Mouse (Mus musculus) duodenum, adult 2 months (tissue): ENCODE data around the gene Cxcl13. TPM values are rescaled to one million over a fixed set of nuclear protein-coding genes. Genes with fewer than 3 reads are reported as not detected.

Experiments used
- polyA plus RNA-seq: library from polyadenylated mRNA; depleted of rRNA; stranded (reverse); fragments of >200 nt; gene quantifications from 2 replicates; pipeline ENCODE4 v1.2.3, GENCODE M21; 2012; ENCODE audit warnings: low replicate concordance; rRNA removed

Cxcl13 gene
- polyA plus RNA-seq = 0.32 TPM in 1 of 2 replicates, not detected in the other

DNA sequence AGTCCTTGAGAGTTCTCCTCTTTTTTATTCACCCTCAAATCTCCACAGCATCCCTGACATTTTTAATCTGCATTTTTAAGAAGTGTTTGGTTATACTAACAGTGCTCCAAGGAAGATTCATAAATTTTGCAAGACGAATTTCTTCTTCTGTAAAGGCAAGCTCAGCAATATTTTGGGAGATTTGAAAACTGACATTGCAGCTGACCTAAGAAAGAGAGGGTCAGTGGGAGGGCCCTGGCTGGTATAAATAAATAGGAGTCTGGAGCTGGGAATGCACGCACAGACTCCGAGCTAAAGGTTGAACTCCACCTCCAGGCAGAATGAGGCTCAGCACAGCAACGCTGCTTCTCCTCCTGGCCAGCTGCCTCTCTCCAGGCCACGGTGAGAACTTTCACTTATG lies at the start of gene Cxcl13:
Gene Cxcl13, plus strand, starts transcription at position 301 of the 400 bp plus-strand sequence.

Other genes starting within 250 kb of the Cxcl13 start
- gene Gm7978, start 220.8 kb upstream of the Cxcl13 start, polyA plus RNA-seq = not detected in 2 replicates
- not detected in 2 replicates for gene Gm7982, start 214.9 kb upstream of the Cxcl13 start, polyA plus RNA-seq
- gene E330014E10Rik, start 181.0 kb upstream of the Cxcl13 start, polyA plus RNA-seq = not detected in 2 replicates
- 0.94 and 1.5 TPM in 2 replicates for gene Cnot6l, start 207.2 kb downstream of the Cxcl13 start, polyA plus RNA-seq